Mouse (Mus musculus) E14TG2a.4 (cell line): ENCODE measurements at regions not wholly inside any gene's neighbourhood (a gene's known extent, or its start where the extent isn't known, plus 50 kb on each side); places are given as distances from the start of the nearest gene placed in this dataset.

Experiments used
- H3K27me3 ChIP-seq: 2 replicates; pipeline ENCODE4 v1.6.1; 2014; ENCODE audit warnings: low read length, control low read depth; ENCODE audit not compliant: insufficient read depth
- H3K36me3 ChIP-seq: 2 replicates; pipeline ENCODE4 v1.6.1; 2014; ENCODE audit warnings: low read length, control low read depth; ENCODE audit not compliant: insufficient read depth
- H3K4me1 ChIP-seq: replicated peaks from 2 replicates; pipeline ENCODE4 v1.6.1; 2014; ENCODE audit warnings: low read depth, low read length, control low read depth
- H3K4me3 ChIP-seq: replicated peaks from 2 replicates; pipeline ENCODE4 v1.5.1; 2014; ENCODE audit warnings: mild to moderate bottlenecking, low read length
- H3K9me3 ChIP-seq: 2 replicates; pipeline ENCODE4 v1.6.1; 2014; ENCODE audit warnings: low read length, control low read depth
- CTCF ChIP-seq: conservative IDR thresholded peaks from 2 replicates; pipeline ENCODE4 v1.5.1; 2014; ENCODE audit warnings: low read length
- NANOG ChIP-seq: IDR thresholded peaks from 2 replicates; pipeline ENCODE4 v1.6.1; 2014; ENCODE audit warnings: borderline replicate concordance, low read length, mixed read lengths
- POU5F1 ChIP-seq: IDR thresholded peaks from 2 replicates; pipeline ENCODE4 v1.6.1; 2014; ENCODE audit warnings: low read length, borderline replicate concordance

DNA sequence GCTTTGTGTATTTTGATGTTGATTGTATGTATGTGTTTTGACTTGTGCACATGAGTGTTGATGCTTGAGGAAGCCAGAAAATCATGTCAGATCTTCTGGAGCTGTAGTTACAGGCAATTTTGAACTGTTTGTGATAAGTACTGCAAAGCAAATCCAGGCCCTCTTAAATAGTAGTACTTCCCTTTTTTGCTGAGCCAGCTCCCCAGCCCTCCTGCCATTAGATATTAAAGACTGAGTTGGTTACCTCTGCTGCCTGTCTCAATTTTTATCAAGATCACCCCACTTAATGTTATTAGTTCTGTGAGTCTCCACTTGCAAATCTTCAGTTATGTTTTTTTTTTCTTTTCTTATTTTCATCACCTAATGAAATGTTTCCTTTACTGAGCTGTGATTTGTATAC lies 152.8 kb upstream of the Cntn3 start:
- TF ChIP-seq NANOG (no peak), POU5F1 (no peak), CTCF (no peak)
- no peaks in the 10 kb centered on the region for H3K36me3 ChIP-seq
- no peaks in the 10 kb centered on the region for H3K9me3 ChIP-seq
- no peaks in the 10 kb centered on the region for H3K27me3 ChIP-seq
- no peaks in the 10 kb centered on the region for H3K4me1 ChIP-seq
- H3K4me3 ChIP-seq = no peak overlapping the region

DNA sequence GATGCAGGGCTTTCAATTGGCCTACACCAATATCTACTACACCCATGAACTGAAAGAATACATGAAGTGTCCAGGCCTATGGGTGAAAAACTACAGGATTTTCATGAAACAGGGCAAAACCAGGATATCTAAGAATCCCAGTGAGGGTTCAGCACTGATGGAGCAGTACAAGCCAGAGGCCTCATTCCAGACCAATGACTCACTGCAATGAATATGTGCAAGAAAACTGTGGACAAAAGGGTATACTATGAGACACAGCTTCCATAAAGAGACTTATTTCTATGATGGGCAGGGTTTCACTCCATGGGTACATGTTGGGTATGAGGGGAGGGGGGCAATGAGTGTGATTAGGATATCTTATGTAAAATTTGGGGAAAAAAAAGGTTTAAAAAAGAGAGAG lies 151.4 kb upstream of the Cntn3 start:
- Histone ChIP-seq H3K9me3 (no peaks in the 10 kb centered on the region), H3K4me1 (no peaks in the 10 kb centered on the region), H3K36me3 (no peaks in the 10 kb centered on the region), H3K27me3 (no peaks in the 10 kb centered on the region), H3K4me3 (no peak overlapping the region)
- TF ChIP-seq NANOG = no peak

DNA sequence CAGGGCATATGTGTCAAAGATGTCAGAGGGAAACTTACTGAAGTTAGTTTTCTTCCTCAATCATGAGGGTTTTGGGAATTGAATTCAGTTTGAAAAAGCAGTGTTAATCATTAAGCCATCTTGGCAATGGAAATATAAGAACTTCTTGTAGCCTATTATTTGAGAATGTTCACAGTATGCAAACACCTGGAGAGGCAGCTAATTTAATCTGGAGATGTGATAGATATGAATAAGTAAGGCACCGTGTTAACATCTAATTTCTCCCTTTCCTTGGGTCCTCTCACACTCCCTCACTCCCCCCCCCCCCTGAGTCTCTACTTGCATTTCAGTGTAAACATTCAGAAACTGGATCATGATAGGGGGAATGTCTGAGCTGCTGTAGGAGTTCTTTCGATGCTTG lies 134.0 kb upstream of the Cntn3 start:
- H3K27me3 ChIP-seq = no peaks in the 10 kb centered on the region
- H3K4me1 ChIP-seq = no peaks in the 10 kb centered on the region
- TF ChIP-seq CTCF = no peak
- TF ChIP-seq POU5F1 = no peak
- no peak for TF ChIP-seq NANOG
- no peak overlapping the region for H3K4me3 ChIP-seq
- H3K9me3 ChIP-seq = no peaks in the 10 kb centered on the region
- H3K36me3 ChIP-seq = no peaks in the 10 kb centered on the region
